Mouse (Mus musculus): ENCODE results near the gene Akap4. TPM values are rescaled to one million over a fixed set of nuclear protein-coding genes. Genes with fewer than 3 reads are reported as not detected.

Akap4 gene
- polyA plus RNA-seq, 1 experiment = not detected

GRCm38 (mm10) chrX:7102280-7102679 lies 35.0 kb downstream of the Akap4 start:
- TF ChIP-seq CTCF (IDR thresholded peaks at IDR 0.05; ENCODE audit: control insufficient read depth, insufficient read depth, low read length) (no peak), POLR2A (IDR thresholded peaks at IDR 0.05; ENCODE audit: borderline replicate concordance, control insufficient read depth, low read depth, low read length) (no peak)
- no peak overlapping the region for H3K27ac ChIP-seq (ENCODE audit: control insufficient read depth, insufficient read depth, low read depth, low read length, poor library complexity)
- no peaks in the 10 kb centered on the region for H3K4me1 ChIP-seq (ENCODE audit: control insufficient read depth, insufficient read depth, low read length)
- no peak overlapping the region for H3K4me3 ChIP-seq (replicated peaks; ENCODE audit: control insufficient read depth, low read depth, low read length)

GRCm38 (mm10) chrX:7114885-7115284 lies 47.6 kb downstream of the Akap4 start:
- no peaks in the 10 kb centered on the region for H3K4me1 ChIP-seq (ENCODE audit: control insufficient read depth, insufficient read depth, low read length)
- TF ChIP-seq POLR2A (IDR thresholded peaks at IDR 0.05; ENCODE audit: borderline replicate concordance, control insufficient read depth, low read depth, low read length) (no peak), CTCF (IDR thresholded peaks at IDR 0.05; ENCODE audit: control insufficient read depth, insufficient read depth, low read length) (no peak)
- H3K4me3 ChIP-seq (replicated peaks; ENCODE audit: control insufficient read depth, low read depth, low read length) = no peak overlapping the region
- H3K27ac ChIP-seq (ENCODE audit: control insufficient read depth, insufficient read depth, low read depth, low read length, poor library complexity) = no peak overlapping the region
- 84% methylated on average over 3 of the region's 3 CpGs for WGBS

- Histone ChIP-seq H3K4me3 (replicated peaks; ENCODE audit: control insufficient read depth, low read depth, low read length) (no peak overlapping the region), H3K27ac (ENCODE audit: control insufficient read depth, insufficient read depth, low read depth, low read length, poor library complexity) (no peak overlapping the region), H3K4me1 (ENCODE audit: control insufficient read depth, insufficient read depth, low read length) (no peaks in the 10 kb centered on the region)
- TF ChIP-seq CTCF (IDR thresholded peaks at IDR 0.05; ENCODE audit: control insufficient read depth, insufficient read depth, low read length) (no peak), POLR2A (IDR thresholded peaks at IDR 0.05; ENCODE audit: borderline replicate concordance, control insufficient read depth, low read depth, low read length) (no peak)
- 27% methylated on average over 4 of the region's 4 CpGs for WGBS
Measured at GRCm38 (mm10) chrX:7121618-7122280, 54.4 kb downstream of the Akap4 start.

Other genes with a start within 250 kb of the Akap4 start
- 0.22 TPM in 1 of 2 replicates, not detected in the other for gene Ccnb3, start 25.9 kb upstream of the Akap4 start, polyA plus RNA-seq (2011; ENCODE audit: insufficient read depth, insufficient read length, low replicate concordance, missing spikeins)